Mouse (Mus musculus): ENCODE measurements around the gene Npas2.

DNA sequence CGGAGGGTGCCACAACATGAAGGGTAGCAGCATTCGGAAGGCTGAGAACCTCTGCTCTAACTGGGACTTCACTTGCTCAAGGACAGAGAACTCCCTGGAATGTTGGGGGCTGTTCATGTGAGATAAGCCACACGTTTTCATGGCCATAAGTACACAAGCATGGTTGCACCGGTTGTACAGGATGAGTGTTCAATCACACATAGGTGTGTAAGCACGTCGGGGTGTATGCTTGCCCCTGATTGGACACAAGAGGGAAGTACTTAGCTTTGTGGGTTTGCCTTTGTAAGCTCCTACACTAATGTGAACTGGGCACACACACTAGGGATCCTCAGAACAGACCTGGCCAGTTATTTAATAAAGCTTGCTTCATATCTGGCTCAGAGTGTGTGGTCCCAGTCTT, 204.8 kb downstream of the Npas2 start:
- TF ChIP-seq CTCF (IDR thresholded peaks at IDR 0.05; ENCODE audit: insufficient read depth, low read depth, low read length) (no peak), POLR2A (IDR thresholded peaks at IDR 0.05; ENCODE audit: insufficient read depth, low read depth, low read length) (no peak)
